Mouse (Mus musculus) myocyte (in vitro differentiated cells): Measurements from ENCODE around the gene Rims3. TPM values are rescaled to one million over a fixed set of nuclear protein-coding genes. Genes with fewer than 3 reads are reported as not detected.

Experiments
- H3K27me3 ChIP-seq: one replicate; pipeline ENCODE4 v1.6.1; 2011; ENCODE audit not compliant: control insufficient read depth, insufficient read depth, insufficient read length
- H3K36me3 ChIP-seq: one replicate; pipeline ENCODE4 v1.6.1; 2011; ENCODE audit not compliant: control insufficient read depth, insufficient read depth
- H3K4me2 ChIP-seq: one replicate; pipeline ENCODE4 v1.6.1; 2011; ENCODE audit warnings: low read depth, control low read depth
- H3K4me3 ChIP-seq: one replicate; pipeline ENCODE4 v1.5.1; 2011; ENCODE audit warnings: mild to moderate bottlenecking, control low read depth, moderate library complexity
- H3K79me2 ChIP-seq: one replicate; pipeline ENCODE4 v1.6.1; 2011; ENCODE audit not compliant: control insufficient read depth, insufficient read depth
- H3ac ChIP-seq: one replicate; pipeline ENCODE4 v1.6.1; 2011; ENCODE audit not compliant: control insufficient read depth, insufficient read length
- CEBPB ChIP-seq: IDR thresholded peaks from 2 replicates; pipeline ENCODE4 v1.6.1; 2011; ENCODE audit warnings: mild to moderate bottlenecking, moderate library complexity; ENCODE audit not compliant: poor library complexity, insufficient read depth, severe bottlenecking
- E2F4 ChIP-seq: IDR thresholded peaks from one replicate; pipeline ENCODE4 v1.6.1; 2011; ENCODE audit warnings: mild to moderate bottlenecking, control low read depth, moderate library complexity; ENCODE audit not compliant: insufficient read depth
- MAX ChIP-seq: IDR thresholded peaks from one replicate; pipeline ENCODE4 v1.6.1; 2011; ENCODE audit warnings: low read depth, mild to moderate bottlenecking, control low read depth
- MYOD1 ChIP-seq, 3 experiments: IDR thresholded peaks; one replicate each; pipeline ENCODE4 v1.6.1; 2011; ENCODE audit warnings: control low read depth in 2 of 3, low read depth in 2 of 3, mild to moderate bottlenecking in 2 of 3, moderate library complexity in 1 of 3; ENCODE audit not compliant: insufficient read length in 2 of 3, control insufficient read depth in 1 of 3
- MYOG ChIP-seq, 3 experiments: IDR thresholded peaks; one replicate each; pipeline ENCODE4 v1.6.1; 2011; ENCODE audit warnings: control low read depth in 2 of 3, low read depth in 2 of 3, mild to moderate bottlenecking in 2 of 3; ENCODE audit not compliant: insufficient read length in 2 of 3, control insufficient read depth in 1 of 3, insufficient read depth in 1 of 3
- POLR2A ChIP-seq: IDR thresholded peaks from one replicate; pipeline ENCODE4 v1.6.1; 2011; ENCODE audit warnings: low read depth, mild to moderate bottlenecking, control low read depth, moderate library complexity; ENCODE audit not compliant: insufficient read length
- POLR2AphosphoS2 ChIP-seq: IDR thresholded peaks from one replicate; pipeline ENCODE4 v1.6.1; 2011; ENCODE audit warnings: low read depth, control low read depth; ENCODE audit not compliant: insufficient read length
- REST ChIP-seq: IDR thresholded peaks from one replicate; pipeline ENCODE4 v1.6.1; 2011; ENCODE audit warnings: mild to moderate bottlenecking, control low read depth, moderate library complexity; ENCODE audit not compliant: insufficient read depth, insufficient read length
- SRF ChIP-seq: IDR thresholded peaks from one replicate; pipeline ENCODE4 v1.6.1; 2011; ENCODE audit warnings: low read depth; ENCODE audit not compliant: control insufficient read depth, insufficient read length
- TCF12 ChIP-seq: IDR thresholded peaks from one replicate; pipeline ENCODE4 v1.6.1; 2011; ENCODE audit warnings: mild to moderate bottlenecking, control low read depth; ENCODE audit not compliant: poor library complexity, insufficient read depth, severe bottlenecking
- TCF3 ChIP-seq: IDR thresholded peaks from one replicate; pipeline ENCODE4 v1.6.1; 2011; ENCODE audit warnings: low read depth, control low read depth; ENCODE audit not compliant: insufficient read length
- USF1 ChIP-seq: IDR thresholded peaks from one replicate; pipeline ENCODE4 v1.6.1; 2011; ENCODE audit warnings: low read depth, mild to moderate bottlenecking, control low read depth, moderate library complexity
- polyA plus RNA-seq: library from polyadenylated mRNA; unstranded; fragments of >200 nt; fragmentation: generic; extraction: Trizol; gene quantifications from one replicate; pipeline ENCODE4 v1.2.1, GENCODE M21; 2012; ENCODE audit warnings: missing spikeins

Gene Rims3
- polyA plus RNA-seq, 1 experiment, result 0.02 TPM

DNA sequence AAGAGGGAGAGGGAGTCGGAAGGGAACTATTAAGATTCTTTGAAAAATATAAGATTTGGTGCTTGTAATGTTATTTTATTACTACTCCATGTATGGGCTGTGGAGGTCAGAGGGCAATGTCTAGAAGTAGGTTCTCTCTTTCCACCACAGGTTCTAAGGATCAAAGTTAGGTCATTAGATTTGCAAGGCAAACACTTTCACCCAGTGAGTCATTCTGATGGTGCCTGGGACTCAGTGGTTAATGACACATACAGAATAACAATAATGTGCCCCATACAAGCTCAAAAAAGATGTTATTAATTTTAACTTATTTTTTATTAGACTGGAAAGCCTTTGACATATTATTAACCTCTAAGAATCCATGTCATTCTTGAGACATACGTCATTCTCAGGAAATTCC lies 34.7 kb upstream of the Rims3 start:
- no peak overlapping the region for H3ac ChIP-seq
- H3K27me3 ChIP-seq, result no peaks in the 10 kb centered on the region
- TF ChIP-seq TCF12, result no peak
- no peak for TF ChIP-seq POLR2AphosphoS2
- no peak for TF ChIP-seq REST
- no peak for TF ChIP-seq POLR2A
- no peak for TF ChIP-seq USF1
- TF ChIP-seq MAX, result no peak
- TF ChIP-seq MYOD1 (IDR thresholded peaks at IDR 0.05; ENCODE audit: control insufficient read depth in 1 of 3, insufficient read length in 2 of 3, low read depth in 2 of 3), result no peak
- no peak for TF ChIP-seq CEBPB
- TF ChIP-seq SRF, result no peak
- no peak for TF ChIP-seq MYOG (IDR thresholded peaks at IDR 0.05; ENCODE audit: control insufficient read depth in 1 of 3, insufficient read depth in 1 of 3, insufficient read length in 2 of 3, low read depth in 2 of 3)
- no peak for TF ChIP-seq E2F4
- no peak for TF ChIP-seq TCF3
- peak overlapping the region; percentile 5 for H3K4me2 ChIP-seq
- peaks cover 95% of the 10 kb centered on the region for H3K79me2 ChIP-seq
- no peaks in the 10 kb centered on the region for H3K36me3 ChIP-seq
- no peak overlapping the region for H3K4me3 ChIP-seq

GRCm38 (mm10) chr4:120822191-120822911 lies 32.3 kb upstream of the Rims3 start:
- Histone ChIP-seq H3K79me2 (peaks cover 75% of the 10 kb centered on the region), H3K4me3 (no peak overlapping the region), H3ac (no peak overlapping the region), H3K27me3 (no peaks in the 10 kb centered on the region), H3K36me3 (no peaks in the 10 kb centered on the region), H3K4me2 (no peak overlapping the region)
- TF ChIP-seq E2F4 (no peak), REST (no peak), POLR2AphosphoS2 (no peak), CEBPB (no peak), TCF12 (no peak), USF1 (no peak), MAX (no peak), TCF3 (no peak), MYOG (IDR thresholded peaks at IDR 0.05; ENCODE audit: control insufficient read depth in 1 of 3, insufficient read depth in 1 of 3, insufficient read length in 2 of 3, low read depth in 2 of 3) (no peak), MYOD1 (IDR thresholded peaks at IDR 0.05; ENCODE audit: control insufficient read depth in 1 of 3, insufficient read length in 2 of 3, low read depth in 2 of 3) (no peak), POLR2A (no peak), SRF (no peak)

- Histone ChIP-seq H3K4me2 (peak overlapping the region; percentile 96), H3K4me3 (peak overlapping the region; percentile 65), H3K36me3 (no peaks in the 10 kb centered on the region), H3K79me2 (peaks cover 48% of the 10 kb centered on the region), H3K27me3 (no peaks in the 10 kb centered on the region), H3ac (peak overlapping the region; percentile 60)
- TF ChIP-seq MAX, result no peak
- TF ChIP-seq POLR2A, result peak; percentile 88
- peak; percentile 6 for TF ChIP-seq E2F4
- TF ChIP-seq TCF3, result no peak
- TF ChIP-seq POLR2AphosphoS2, result peak; percentile 84
- peak; percentile 12 for TF ChIP-seq REST
- TF ChIP-seq MYOD1 (IDR thresholded peaks at IDR 0.05; ENCODE audit: control insufficient read depth in 1 of 3, insufficient read length in 2 of 3, low read depth in 2 of 3), result peak in 1 of 3 experiments; percentile 18
Measured at GRCm38 (mm10) chr4:120825100-120825553, 29.5 kb upstream of the Rims3 start.

- Histone ChIP-seq H3ac (peak overlapping the region; percentile 60), H3K27me3 (no peaks in the 10 kb centered on the region)
- TF ChIP-seq MYOG (IDR thresholded peaks at IDR 0.05; ENCODE audit: control insufficient read depth in 1 of 3, insufficient read depth in 1 of 3, insufficient read length in 2 of 3, low read depth in 2 of 3) (peak in 1 of 3 experiments; percentile 35), CEBPB (no peak), REST (no peak), POLR2AphosphoS2 (peak; percentile 64), USF1 (no peak), MYOD1 (IDR thresholded peaks at IDR 0.05; ENCODE audit: control insufficient read depth in 1 of 3, insufficient read length in 2 of 3, low read depth in 2 of 3) (peak in 1 of 3 experiments; percentile 2), TCF12 (no peak), POLR2A (peak; percentile 54), MAX (no peak), TCF3 (no peak), E2F4 (no peak), SRF (no peak)
Measured at GRCm38 (mm10) chr4:120825577-120826326, 28.9 kb upstream of the Rims3 start.

More at GRCm38 (mm10) chr4:120825577-120826326, 28.9 kb upstream of the Rims3 start:
- Histone ChIP-seq H3K4me3 (peak overlapping the region; percentile 65), H3K4me2 (peak overlapping the region; percentile 73), H3K79me2 (peaks cover 42% of the 10 kb centered on the region), H3K36me3 (no peaks in the 10 kb centered on the region)
